14 mouse cellular contexts compared by ENCODE assay signal in the genomic region with DNA sequence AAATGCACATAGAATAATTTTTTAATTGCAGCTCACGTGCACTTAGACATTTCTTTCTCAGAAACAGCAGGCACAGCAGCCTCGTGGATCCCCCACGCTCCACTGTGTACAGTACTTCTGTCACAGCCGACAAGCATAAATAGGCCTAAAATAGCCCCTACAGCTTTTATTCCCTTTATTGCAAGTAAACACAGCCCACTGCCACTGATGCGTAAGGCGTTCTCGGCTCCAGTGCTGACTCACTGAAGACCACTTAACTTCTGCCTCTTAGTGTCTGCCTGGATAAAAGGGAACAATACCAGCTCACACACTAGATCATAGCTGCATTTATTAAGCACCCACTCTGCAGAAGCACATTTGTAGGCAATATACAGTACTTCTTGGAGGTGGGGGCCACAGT.
DNase-seq lines count a peak whose midpoint lies in the region; ATAC-seq and TF ChIP-seq lines count a peak whose summit lies in the region.
"Had no signal": no experiment of that assay in that cellular context is flagged by ENCODE, and none has a peak within 500 bp of the region (broad histone marks: within the 10 kb centered on the region; RNA-seq: fewer than 3 reads in every experiment).

No protein-coding gene starts in this region.

- DNase-seq in hindbrain, postnatal 0 days (ENCODE audit: low spot score) = peak; percentile 36
- DNase-seq in hindbrain, embryonic 11.5 days (ENCODE audit: low spot score) = no peak
- DNase-seq in brain, adult 2 months (ENCODE audit: low read depth, low spot score) = peak; percentile 76
- DNase-seq in frontal cortex, postnatal 36 days (ENCODE audit: low spot score in 2 of 2) = peak; percentile 14 to 30
- DNase-seq in urinary bladder, adult 2 months (ENCODE audit: low spot score) = no peak
- no peak for DNase-seq in heart, embryonic 10.5 days (ENCODE audit: low spot score)
- DNase-seq: kidney, postnatal 36 days; thymus, postnatal 4 days had no signal

- no peak overlapping the region for H3K9ac ChIP-seq in hindbrain, postnatal 0 days (replicated peaks; ENCODE audit: low read length)
- H3K9ac ChIP-seq in hindbrain, embryonic 11.5 days (ENCODE audit: low read depth, low read length) = no peak overlapping the region
- no peak overlapping the region for H3K9ac ChIP-seq in kidney, embryonic 16.5 days (replicated peaks; ENCODE audit: low read length)
- H3K9ac ChIP-seq: hindbrain, embryonic 14.5 days; limb, embryonic 15.5 days had no signal

- no peak for TF ChIP-seq CTCF in hindbrain, postnatal 0 days (IDR thresholded peaks at IDR 0.05; ENCODE audit: low read depth)
- TF ChIP-seq CTCF in olfactory bulb, adult 2 months (IDR thresholded peaks at IDR 0.05; ENCODE audit: insufficient read depth, low read depth, low read length) = no peak

- H3K27me3 ChIP-seq in hindbrain, postnatal 0 days (ENCODE audit: insufficient read depth, low read length) = no peaks in the 10 kb centered on the region
- H3K27me3 ChIP-seq in hindbrain, embryonic 11.5 days (ENCODE audit: control insufficient read depth, insufficient read depth, low read length) = no peaks in the 10 kb centered on the region
- no peaks in the 10 kb centered on the region for H3K27me3 ChIP-seq in heart, embryonic 10.5 days (ENCODE audit: insufficient read depth, poor library complexity, severe bottlenecking)
- no peaks in the 10 kb centered on the region for H3K27me3 ChIP-seq in kidney, embryonic 16.5 days (ENCODE audit: insufficient read depth, low read length)
- H3K27me3 ChIP-seq: limb, embryonic 15.5 days had no signal

- ATAC-seq in hindbrain, postnatal 0 days = no peak
- ATAC-seq in hindbrain, embryonic 11.5 days (ENCODE audit: low FRiP score) = no peak
- ATAC-seq in kidney, embryonic 16.5 days (ENCODE audit: low FRiP score, low TSS enrichment) = no peak

- H3K4me2 ChIP-seq in hindbrain, postnatal 0 days (ENCODE audit: low read depth, low read length) = no peak overlapping the region
- H3K4me2 ChIP-seq in hindbrain, embryonic 11.5 days (replicated peaks; ENCODE audit: low read depth, low read length) = no peak overlapping the region
- no peak overlapping the region for H3K4me2 ChIP-seq in kidney, embryonic 16.5 days (replicated peaks; ENCODE audit: low read depth, low read length)
- H3K4me2 ChIP-seq: hindbrain, embryonic 14.5 days; limb, embryonic 15.5 days had no signal

- no peaks in the 10 kb centered on the region for H3K4me1 ChIP-seq in hindbrain, postnatal 0 days (ENCODE audit: insufficient read depth, low read length)
- H3K4me1 ChIP-seq in hindbrain, embryonic 11.5 days (replicated peaks; ENCODE audit: control insufficient read depth, insufficient read depth, low read length) = no peaks in the 10 kb centered on the region
- H3K4me1 ChIP-seq in olfactory bulb, adult 2 months (ENCODE audit: control insufficient read depth, insufficient read depth, low read length) = peaks cover 3% of the 10 kb centered on the region
- no peaks in the 10 kb centered on the region for H3K4me1 ChIP-seq in heart, embryonic 10.5 days
- no peaks in the 10 kb centered on the region for H3K4me1 ChIP-seq in kidney, embryonic 16.5 days (ENCODE audit: insufficient read depth, low read length)
- H3K4me1 ChIP-seq: embryonic facial prominence, embryonic 10.5 days had no signal

- H3K9me3 ChIP-seq in hindbrain, postnatal 0 days (ENCODE audit: low read length) = no peaks in the 10 kb centered on the region
- H3K9me3 ChIP-seq in hindbrain, embryonic 11.5 days (ENCODE audit: control insufficient read depth, low read length) = no peaks in the 10 kb centered on the region
- H3K9me3 ChIP-seq in heart, embryonic 10.5 days = no peaks in the 10 kb centered on the region
- no peaks in the 10 kb centered on the region for H3K9me3 ChIP-seq in kidney, embryonic 16.5 days (ENCODE audit: low read length)
- H3K9me3 ChIP-seq: embryonic facial prominence, embryonic 10.5 days; limb, embryonic 15.5 days had no signal

- WGBS in hindbrain, postnatal 0 days = 39% methylated on average over 7 of the region's 7 CpGs
- 79% methylated on average over 7 of the region's 7 CpGs for WGBS in hindbrain, embryonic 11.5 days
- WGBS in olfactory bulb, adult 2 months = 22% methylated on average over 7 of the region's 7 CpGs
- 79% methylated on average over 7 of the region's 7 CpGs for WGBS in heart, embryonic 10.5 days
- 48% methylated on average over 7 of the region's 7 CpGs for WGBS in kidney, embryonic 16.5 days

- no peaks in the 10 kb centered on the region for H3K36me3 ChIP-seq in hindbrain, postnatal 0 days (ENCODE audit: insufficient read depth, low read length)
- H3K36me3 ChIP-seq in hindbrain, embryonic 11.5 days (ENCODE audit: control insufficient read depth, insufficient read depth, low read length) = no peaks in the 10 kb centered on the region
- H3K36me3 ChIP-seq in heart, embryonic 10.5 days = no peaks in the 10 kb centered on the region
- no peaks in the 10 kb centered on the region for H3K36me3 ChIP-seq in kidney, embryonic 16.5 days (ENCODE audit: insufficient read depth, low read length)
- H3K36me3 ChIP-seq: embryonic facial prominence, embryonic 10.5 days; limb, embryonic 15.5 days had no signal

- H3K27ac ChIP-seq in hindbrain, postnatal 0 days = no peak overlapping the region
- H3K27ac ChIP-seq in hindbrain, embryonic 11.5 days (ENCODE audit: low read depth, low read length) = no peak overlapping the region
- peak overlapping the region; percentile 54 for H3K27ac ChIP-seq in olfactory bulb, adult 2 months (ENCODE audit: insufficient read depth, low read depth, low read length)
- no peak overlapping the region for H3K27ac ChIP-seq in heart, embryonic 10.5 days
- H3K27ac ChIP-seq in kidney, embryonic 16.5 days (ENCODE audit: low read length) = no peak overlapping the region
- H3K27ac ChIP-seq: embryonic facial prominence, embryonic 10.5 days; hindbrain, embryonic 14.5 days; limb, embryonic 15.5 days; macrophage had no signal

- no peak for TF ChIP-seq POLR2A in olfactory bulb, adult 2 months (IDR thresholded peaks at IDR 0.05; ENCODE audit: insufficient read depth, low read depth, low read length)

- no peak overlapping the region for H3K4me3 ChIP-seq in hindbrain, postnatal 0 days (ENCODE audit: low read length)
- H3K4me3 ChIP-seq in hindbrain, embryonic 11.5 days (ENCODE audit: low read depth, low read length) = no peak overlapping the region
- no peak overlapping the region for H3K4me3 ChIP-seq in olfactory bulb, adult 2 months (ENCODE audit: insufficient read depth, low read depth, low read length)
- no peak overlapping the region for H3K4me3 ChIP-seq in heart, embryonic 10.5 days
- no peak overlapping the region for H3K4me3 ChIP-seq in kidney, embryonic 16.5 days (ENCODE audit: low read length)
- H3K4me3 ChIP-seq: embryonic facial prominence, embryonic 10.5 days; limb, embryonic 15.5 days had no signal

Comparison
In these comparisons a context has a peak if more than half of its experiments do, and no peak if none do; other contexts are left out.
1. DNase-seq: peak in hindbrain, postnatal 0 days (single experiment), brain, adult 2 months (single experiment) and frontal cortex, postnatal 36 days (2 of 2); none in hindbrain, embryonic 11.5 days (single experiment), urinary bladder, adult 2 months (single experiment) and heart, embryonic 10.5 days (single experiment).